Mouse (Mus musculus) cerebellum, adult (tissue): ENCODE results near the gene Usp44.
"Not testable (repeated sequence)": the region's sequence is repeated elsewhere in the genome, so short reads cannot be mapped to it uniquely, and the experiment has no call there.

Experiments
- ATAC-seq: cut with Nextera tagmentation; 2 replicates; pipeline ENCODE4 v1.9.2; 2017; ENCODE audit warnings: mild to moderate bottlenecking, moderate library complexity, mixed read lengths; ENCODE audit not compliant: insufficient number of reproducible peaks, low FRiP score, low TSS enrichment

Gene Usp44

GRCm38 (mm10) chr10:93830931-93831729 lies at the start of gene Usp44:
Gene Usp44, plus strand, starts transcription at chr10:93831555.
- no peak for ATAC-seq

- no peak for ATAC-seq
Measured at GRCm38 (mm10) chr10:93783216-93784013, 47.9 kb upstream of the Usp44 start.

GRCm38 (mm10) chr10:93799711-93800362 lies 31.5 kb upstream of the Usp44 start:
- no peak for ATAC-seq

- no peak for ATAC-seq
Measured at GRCm38 (mm10) chr10:93800363-93800722, 31.0 kb upstream of the Usp44 start.

GRCm38 (mm10) chr10:93800895-93801294 lies 30.5 kb upstream of the Usp44 start:
- no peak for ATAC-seq

GRCm38 (mm10) chr10:93803199-93803598 lies 28.2 kb upstream of the Usp44 start:
- no peak for ATAC-seq

- not testable (repeated sequence) for ATAC-seq
Measured at GRCm38 (mm10) chr10:93809438-93809837, 21.9 kb upstream of the Usp44 start.

- peak; percentile 89 for ATAC-seq
Measured at GRCm38 (mm10) chr10:93810590-93811185, 20.7 kb upstream of the Usp44 start.

GRCm38 (mm10) chr10:93812098-93812497 lies 19.3 kb upstream of the Usp44 start:
- ATAC-seq = no peak

GRCm38 (mm10) chr10:93812774-93813415 lies 18.5 kb upstream of the Usp44 start:
- ATAC-seq = 0 out of 2 replicates have a peak, but pooled peaks have one; percentile 27

- ATAC-seq = no peak
Measured at GRCm38 (mm10) chr10:93813755-93814154, 17.6 kb upstream of the Usp44 start.

GRCm38 (mm10) chr10:93818661-93819060 lies 12.7 kb upstream of the Usp44 start:
- ATAC-seq = peak; percentile 80

GRCm38 (mm10) chr10:93829898-93830831 lies 1.2 kb upstream of the Usp44 start:
- no peak for ATAC-seq

GRCm38 (mm10) chr10:93831730-93832574 lies 597 bp downstream of the Usp44 start:
- ATAC-seq = no peak

- no peak for ATAC-seq
Measured at GRCm38 (mm10) chr10:93832811-93833210, 1.5 kb downstream of the Usp44 start.

- ATAC-seq = no peak
Measured at GRCm38 (mm10) chr10:93833370-93833698, 2.0 kb downstream of the Usp44 start.

- peak; percentile 75 for ATAC-seq
Measured at GRCm38 (mm10) chr10:93833699-93834393, 2.5 kb downstream of the Usp44 start.

- no peak for ATAC-seq
Measured at GRCm38 (mm10) chr10:93834394-93834745, 3.0 kb downstream of the Usp44 start.
